Mouse (Mus musculus) heart, postnatal 0 days (tissue): ENCODE measurements at regions not wholly inside any gene's neighbourhood (a gene's known extent, or its start where the extent isn't known, plus 50 kb on each side); places are given as distances from the start of the nearest gene placed in this dataset.

ENCODE experiments used
- CTCF ChIP-seq: IDR thresholded peaks from 2 replicates; pipeline ENCODE4 v1.5.1; 2016; ENCODE audit warnings: antibody characterized with exemption, control low read depth, low read depth
- EP300 ChIP-seq: IDR thresholded peaks from 2 replicates; pipeline ENCODE4 v1.6.1; 2016; ENCODE audit warnings: antibody characterized with exemption, low read depth

GRCm38 (mm10) chr10:24384061-24384460, 160.7 kb downstream of the Moxd1 start:
- no peak for TF ChIP-seq CTCF
- no peak for TF ChIP-seq EP300
